Mouse (Mus musculus) liver, adult (tissue): Measurements from ENCODE around the gene Myo3b.

Source experiments
- GATA4 ChIP-seq: IDR thresholded peaks from 2 replicates; pipeline ENCODE4 v1.6.1; 2014; ENCODE audit warnings: mild to moderate bottlenecking, low read length; ENCODE audit not compliant: insufficient replicate concordance

Gene Myo3b

GRCm38 (mm10) chr2:70109010-70109409, 70.1 kb downstream of the Myo3b start:
- no peak for TF ChIP-seq GATA4

DNA sequence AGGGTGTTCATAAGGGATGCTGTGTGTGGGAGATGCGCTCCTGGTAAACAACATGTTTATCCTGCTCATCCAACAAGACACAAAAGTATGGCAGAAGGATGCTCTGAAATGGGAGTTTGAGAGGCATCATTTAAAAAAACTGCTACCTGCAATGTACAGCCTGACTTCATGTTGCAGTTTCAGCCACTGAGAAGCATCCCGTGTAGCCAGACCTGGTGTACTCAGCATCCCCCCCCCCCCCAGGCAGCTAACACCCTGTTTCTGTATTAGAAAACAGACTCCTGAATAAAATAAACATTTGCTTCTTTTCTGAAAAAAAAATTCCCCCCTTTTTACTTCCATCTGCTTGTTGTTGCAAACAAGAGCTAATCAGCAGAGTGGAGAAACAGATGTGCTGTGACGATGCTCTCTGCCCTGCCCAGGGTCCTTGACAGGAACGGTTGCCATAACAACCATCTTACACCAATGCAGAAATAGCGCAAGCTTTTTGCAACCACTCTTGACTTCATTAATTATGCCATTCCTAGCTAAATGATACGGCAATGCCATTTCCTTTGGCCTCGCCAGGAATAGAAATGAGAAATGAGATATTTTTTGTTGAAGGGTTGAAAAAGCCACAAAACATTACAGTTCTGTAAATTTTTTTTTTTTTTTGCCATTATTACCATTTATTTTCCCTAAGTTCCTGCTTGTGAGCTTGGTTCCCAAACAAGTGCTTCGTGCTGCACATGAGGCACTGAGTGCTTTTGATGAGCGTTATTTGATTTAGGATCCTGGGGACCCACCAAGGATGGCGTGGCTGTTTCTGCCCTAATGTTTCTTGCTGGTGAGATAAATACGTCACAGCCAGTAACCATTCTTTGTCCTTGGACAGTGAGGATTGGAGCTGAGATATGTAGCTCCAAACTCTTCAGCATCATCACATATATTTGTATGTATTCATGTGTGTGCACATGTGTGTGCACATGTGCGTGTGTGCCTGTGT, 75.2 kb downstream of the Myo3b start:
- TF ChIP-seq GATA4, result no peak

DNA sequence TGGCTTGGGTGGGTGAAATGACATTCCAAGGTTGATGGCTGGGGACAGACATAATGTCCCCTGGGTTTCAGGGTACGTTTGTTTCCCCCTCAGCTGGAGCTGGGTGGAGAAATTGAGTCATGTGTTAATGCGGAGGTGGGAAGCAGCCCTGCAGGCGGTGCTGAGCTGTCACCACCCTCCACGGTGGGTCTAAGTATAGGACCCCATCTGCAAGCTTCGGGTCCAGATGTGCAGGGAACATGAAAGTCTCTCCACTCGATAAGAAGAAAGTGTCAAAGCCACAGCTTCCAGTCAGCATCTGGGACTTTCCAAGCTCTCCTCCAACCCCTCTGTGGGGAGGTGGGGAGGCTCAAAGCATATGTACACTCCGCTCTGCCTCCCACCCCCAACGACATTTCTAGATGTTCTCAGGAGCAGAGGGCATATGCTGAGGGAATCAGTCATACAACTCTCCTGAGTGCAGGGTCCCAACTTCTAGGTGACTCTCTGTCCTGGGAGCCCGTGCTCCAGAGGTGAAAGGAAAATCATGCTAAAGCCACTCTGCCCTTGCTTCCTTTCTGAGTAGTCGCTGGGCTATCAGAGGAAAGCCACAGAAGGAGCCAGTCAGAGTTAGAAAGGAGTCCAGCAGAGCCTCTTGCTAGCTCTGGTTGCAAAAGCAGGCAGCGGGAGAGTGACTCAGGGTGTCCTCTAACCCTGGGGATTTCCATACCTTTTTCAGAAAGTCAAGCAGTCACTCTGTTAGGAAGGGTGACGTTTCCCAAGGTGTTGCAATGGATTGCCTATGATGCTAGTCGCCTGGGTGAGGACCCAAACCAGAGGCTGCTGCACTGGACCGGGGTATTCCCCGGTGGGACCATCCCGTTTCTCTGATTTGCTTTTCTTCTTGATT, 79.7 kb downstream of the Myo3b start:
- TF ChIP-seq GATA4, result no peak

DNA sequence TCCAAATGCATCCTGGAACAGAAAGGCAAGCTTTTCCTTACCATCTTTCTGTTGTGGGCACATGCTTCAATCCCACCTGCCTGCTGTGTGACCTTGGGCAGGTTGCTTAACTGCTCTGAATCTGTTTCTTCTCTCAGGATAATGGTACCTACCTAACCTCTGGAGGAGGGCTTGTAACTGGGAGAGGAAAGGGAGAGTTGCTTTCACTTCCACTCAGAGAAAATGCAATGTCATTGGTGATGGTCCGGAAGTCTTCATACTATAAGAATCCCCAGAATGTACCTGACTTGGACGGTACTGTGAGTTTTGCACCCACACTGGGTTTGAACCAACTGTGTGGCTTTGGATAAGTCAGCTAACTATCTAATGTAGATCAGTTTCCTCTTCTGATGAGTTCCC, 80.3 kb downstream of the Myo3b start:
- no peak for TF ChIP-seq GATA4

- TF ChIP-seq GATA4, result no peak
These were observed 87.4 kb downstream of the Myo3b start for GRCm38 (mm10) chr2:70126330-70126729.

GRCm38 (mm10) chr2:70126783-70127182, 87.9 kb downstream of the Myo3b start:
- TF ChIP-seq GATA4, result no peak

DNA sequence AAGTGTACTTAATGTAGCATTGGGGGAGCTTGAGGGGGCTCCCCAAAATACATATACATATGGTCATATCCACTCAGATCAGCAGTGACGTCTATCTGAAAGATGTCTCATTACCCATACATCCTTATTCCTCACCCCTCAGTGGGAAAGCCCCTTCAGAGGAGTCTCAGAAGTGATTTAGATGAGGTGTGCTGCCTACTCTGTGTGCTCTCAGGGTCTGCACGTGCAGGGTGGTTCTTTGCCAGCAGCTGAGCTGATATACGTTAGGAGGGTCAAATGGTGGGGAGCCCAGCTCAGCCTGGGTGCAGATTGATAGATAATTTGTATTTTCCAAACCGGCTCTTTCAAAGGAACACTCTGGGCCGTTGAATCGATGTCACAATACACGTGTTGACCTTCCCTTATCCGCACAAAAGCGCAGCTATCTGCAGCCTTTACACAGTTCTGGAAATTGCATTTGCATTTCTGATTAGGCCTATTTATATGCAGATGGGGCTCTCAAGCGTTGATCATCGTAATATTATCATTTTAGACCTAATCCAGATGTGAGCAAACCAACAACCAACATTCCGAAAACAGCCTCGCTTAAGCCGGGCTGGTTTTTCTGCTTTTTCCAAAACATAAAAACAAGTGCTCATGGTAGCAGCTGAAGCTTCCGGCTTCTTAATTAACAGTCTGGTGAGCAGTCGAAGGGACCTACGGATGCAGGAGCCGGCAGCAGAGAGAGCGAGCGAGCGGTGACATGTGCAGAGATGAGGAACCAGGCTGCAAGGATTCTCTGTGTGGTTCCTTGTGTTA, 88.6 kb downstream of the Myo3b start:
- no peak for TF ChIP-seq GATA4

DNA sequence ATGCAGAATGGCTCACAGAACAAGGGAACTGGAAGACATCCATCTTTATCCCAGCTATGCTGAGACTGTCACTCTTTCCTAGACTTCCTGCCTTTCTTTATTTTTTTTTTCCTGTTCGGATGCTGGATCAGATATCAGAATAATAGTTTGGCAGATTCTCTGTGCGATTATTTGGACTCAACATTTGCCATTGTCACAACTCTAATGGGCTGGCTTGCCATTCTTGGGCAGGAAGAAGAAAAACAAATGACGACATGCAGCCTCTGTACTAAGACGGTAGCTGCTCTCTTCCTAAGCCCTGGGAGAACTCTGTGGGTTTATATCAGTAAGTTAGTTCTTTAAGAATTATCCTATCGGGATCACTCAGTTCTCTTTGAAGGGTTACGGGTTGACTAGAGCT, 89.7 kb downstream of the Myo3b start:
- TF ChIP-seq GATA4, result no peak

DNA sequence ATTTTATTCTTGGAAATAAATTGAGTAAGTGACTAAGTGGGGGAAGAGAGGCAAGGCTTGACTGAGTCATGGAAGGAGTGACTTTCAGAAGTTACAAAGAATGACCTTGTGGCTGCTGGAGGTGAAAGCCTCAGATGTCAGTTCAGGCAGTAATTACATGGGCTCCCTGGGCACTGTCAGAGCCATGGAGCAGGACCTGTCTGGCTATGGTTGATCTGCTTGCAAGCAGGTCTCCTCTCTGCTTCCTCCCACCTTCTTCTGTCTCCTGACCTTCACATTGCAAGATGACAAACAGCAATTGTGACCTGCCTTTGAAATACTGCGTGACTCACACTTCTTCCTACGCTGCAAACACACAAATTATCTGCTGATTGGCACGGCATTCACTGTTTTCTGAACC, 90.6 kb downstream of the Myo3b start:
- TF ChIP-seq GATA4, result no peak

GRCm38 (mm10) chr2:70133281-70133680, 94.4 kb downstream of the Myo3b start:
- TF ChIP-seq GATA4, result no peak

GRCm38 (mm10) chr2:70137226-70137998, 98.5 kb downstream of the Myo3b start:
- TF ChIP-seq GATA4, result no peak

DNA sequence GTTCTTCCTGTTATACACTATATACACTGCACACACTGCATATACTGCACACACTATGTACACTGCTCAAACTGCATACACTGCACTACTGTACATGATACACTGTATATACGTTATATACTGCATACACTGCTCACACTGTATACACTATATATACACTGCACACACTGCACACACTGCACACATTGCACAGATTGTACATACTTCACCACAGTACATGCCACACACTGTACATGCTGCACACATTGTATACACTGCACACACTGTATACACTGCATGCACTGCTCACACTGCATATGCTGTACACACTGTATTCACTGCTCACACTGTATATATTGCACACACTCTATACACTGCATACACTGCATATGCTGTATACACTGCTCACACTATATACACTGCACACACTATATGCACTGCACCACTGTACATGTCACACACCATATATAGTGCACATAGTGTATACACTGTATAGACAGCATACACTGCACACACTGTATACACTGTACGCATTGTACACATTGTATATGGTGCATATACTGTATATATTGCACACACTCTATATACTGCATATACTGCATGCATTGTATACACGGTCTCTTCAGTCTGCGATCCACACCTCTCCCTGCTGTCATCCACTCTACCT, 104.7 kb downstream of the Myo3b start:
- no peak for TF ChIP-seq GATA4

DNA sequence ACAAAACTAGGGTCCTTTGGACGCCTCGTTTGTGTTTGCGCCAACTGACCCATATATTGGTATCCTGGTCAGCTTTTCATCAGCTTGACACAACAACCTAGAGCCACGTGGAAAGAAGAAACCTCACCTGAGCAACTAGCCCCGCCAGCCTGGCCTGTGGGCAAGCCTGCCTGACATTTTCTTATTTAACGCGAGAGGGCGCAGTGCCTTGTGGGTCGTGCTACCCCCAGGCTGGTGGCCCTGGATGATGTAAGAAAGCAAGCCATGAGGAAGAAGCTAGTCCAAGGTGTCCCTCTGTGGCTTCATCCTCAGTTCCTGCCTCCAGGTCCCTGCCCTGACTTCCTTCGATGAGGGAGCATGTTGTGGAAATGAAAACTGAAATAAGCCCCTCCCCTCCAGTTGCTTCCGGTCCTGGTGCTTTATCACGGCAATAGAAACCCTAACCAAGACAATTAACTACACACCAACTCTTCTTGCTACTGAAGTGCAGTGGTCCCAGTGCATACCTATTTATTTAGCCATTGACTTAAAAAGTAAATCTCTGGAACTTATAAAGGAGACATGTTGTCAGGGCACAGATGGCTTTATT, 108.2 kb downstream of the Myo3b start:
- no peak for TF ChIP-seq GATA4
